Mouse (Mus musculus) induced T-regulatory cell, adult 2 months (primary cell): Measurements from ENCODE around the gene Vamp9.

Experiments used
- DNase-seq: peaks from one replicate; pipeline ENCODE4 v3.0.0-alpha.2; 2012; ENCODE audit warnings: low read depth

Vamp9 gene

GRCm38 (mm10) chr5:99906181-99906956 is at the start of gene Vamp9:
Vamp9 (plus strand) TSS chr5:99906254.
- peak; percentile 91 for DNase-seq

- no peak for DNase-seq
Measured at GRCm38 (mm10) chr5:99857106-99857637, 48.9 kb upstream of the Vamp9 start.

- DNase-seq, result no peak
Measured at GRCm38 (mm10) chr5:99859637-99860433, 46.2 kb upstream of the Vamp9 start.

- DNase-seq, result no peak
Measured at GRCm38 (mm10) chr5:99861816-99862215, 44.2 kb upstream of the Vamp9 start.

- no peak for DNase-seq
Measured at GRCm38 (mm10) chr5:99863656-99864380, 42.2 kb upstream of the Vamp9 start.

GRCm38 (mm10) chr5:99865779-99866178 is 40.3 kb upstream of the Vamp9 start:
- no peak for DNase-seq

GRCm38 (mm10) chr5:99868286-99868685 is 37.8 kb upstream of the Vamp9 start:
- DNase-seq, result no peak

GRCm38 (mm10) chr5:99868923-99869322 is 37.1 kb upstream of the Vamp9 start:
- no peak for DNase-seq

GRCm38 (mm10) chr5:99877565-99877964 is 28.5 kb upstream of the Vamp9 start:
- DNase-seq, result no peak

GRCm38 (mm10) chr5:99882441-99882840 is 23.6 kb upstream of the Vamp9 start:
- DNase-seq, result no peak

GRCm38 (mm10) chr5:99884035-99884434 is 22.0 kb upstream of the Vamp9 start:
- no peak for DNase-seq

- DNase-seq, result no peak
Measured at GRCm38 (mm10) chr5:99887133-99887532, 18.9 kb upstream of the Vamp9 start.

- no peak for DNase-seq
Measured at GRCm38 (mm10) chr5:99891516-99892441, 14.3 kb upstream of the Vamp9 start.

- DNase-seq, result peak; percentile 29
Measured at GRCm38 (mm10) chr5:99900041-99900440, 6.0 kb upstream of the Vamp9 start.

GRCm38 (mm10) chr5:99905731-99906130 is 323 bp upstream of the Vamp9 start:
- no peak for DNase-seq

GRCm38 (mm10) chr5:99915494-99915893 is 9.4 kb downstream of the Vamp9 start:
- DNase-seq, result no peak

GRCm38 (mm10) chr5:99922033-99922432 is 16.0 kb downstream of the Vamp9 start:
- no peak for DNase-seq

GRCm38 (mm10) chr5:99927951-99928350 is 21.9 kb downstream of the Vamp9 start:
- peak; percentile 68 for DNase-seq

- no peak for DNase-seq
Measured at GRCm38 (mm10) chr5:99931910-99932309, 25.9 kb downstream of the Vamp9 start.

- DNase-seq, result no peak
Measured at GRCm38 (mm10) chr5:99939440-99939839, 33.4 kb downstream of the Vamp9 start.

GRCm38 (mm10) chr5:99941273-99941672 is 35.2 kb downstream of the Vamp9 start:
- DNase-seq, result no peak
